Mouse (Mus musculus): ENCODE measurements at regions not wholly inside any gene's neighbourhood (a gene's known extent, or its start where the extent isn't known, plus 50 kb on each side); places are given as distances from the start of the nearest gene placed in this dataset.

GRCm38 (mm10) chr8:114063566-114063965 is 69.8 kb upstream of the Nudt7 start:
- TF ChIP-seq CTCF (IDR thresholded peaks at IDR 0.05; ENCODE audit: low read depth, low read length) = no peak
- no peak for TF ChIP-seq POLR2A (IDR thresholded peaks at IDR 0.05; ENCODE audit: insufficient read depth, low read length)
- no peak for TF ChIP-seq EP300 (IDR thresholded peaks at IDR 0.05; ENCODE audit: insufficient read depth, low read depth, low read length)
